Mouse (Mus musculus): ENCODE results near the gene 4933407L21Rik.

Gene 4933407L21Rik

DNA sequence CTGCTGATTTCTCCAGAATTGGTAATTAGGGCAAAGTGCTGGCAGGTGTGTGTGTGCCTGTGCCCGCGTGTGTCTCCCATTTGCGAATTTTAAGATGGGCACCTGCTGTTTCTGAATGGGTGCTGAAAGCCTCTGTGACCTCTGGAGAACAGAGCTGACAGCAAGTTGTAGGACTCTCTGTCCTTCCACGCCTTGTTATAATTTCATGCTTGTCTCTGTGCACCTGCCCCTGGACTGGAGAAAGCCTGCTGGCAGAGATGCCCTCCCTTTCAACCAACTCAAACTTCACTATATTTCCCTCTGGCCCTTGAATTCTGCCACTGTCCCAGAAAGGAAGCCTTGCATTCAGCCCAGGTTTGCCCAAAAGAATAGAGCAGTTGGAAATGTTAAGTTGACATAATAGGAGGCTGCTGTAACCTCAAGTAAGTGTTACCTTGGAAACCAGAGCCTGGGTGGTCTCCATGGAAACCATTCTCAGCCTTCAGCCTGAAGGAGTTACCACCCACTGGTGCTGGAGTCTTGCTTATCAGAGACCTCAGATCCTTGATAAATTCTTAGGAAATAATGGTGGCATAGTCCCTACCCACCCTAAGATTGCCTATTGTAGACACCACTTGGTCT is 11.3 kb upstream of the 4933407L21Rik start:
- peak in 1 of 2 experiments; percentile 77 for DNase-seq (ENCODE audit: low spot score in 2 of 2)

DNA sequence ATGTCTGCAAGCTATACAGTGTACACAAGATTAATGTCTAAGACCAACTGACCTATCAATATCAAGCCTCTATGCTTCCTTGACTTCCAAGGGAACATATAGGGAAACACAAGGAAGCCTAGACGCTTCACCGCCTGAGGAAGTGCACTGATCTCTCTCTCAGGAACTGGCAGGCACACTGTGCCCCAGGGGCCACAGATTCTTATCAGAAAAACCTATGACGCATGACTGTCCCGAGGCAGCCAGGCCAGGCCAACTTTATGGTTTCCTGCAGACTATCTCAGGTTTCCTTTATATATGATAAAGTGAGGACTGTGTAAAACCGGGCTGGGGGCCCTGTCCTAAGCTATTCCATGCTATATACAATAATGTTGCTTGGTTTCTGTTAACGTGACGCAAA is 8.7 kb upstream of the 4933407L21Rik start:
- no peak for DNase-seq (ENCODE audit: low spot score in 2 of 2)

GRCm38 (mm10) chr1:85921725-85922124 is 6.6 kb upstream of the 4933407L21Rik start:
- DNase-seq (ENCODE audit: low spot score in 2 of 2) = peak in 1 of 2 experiments; percentile 61

- no peak for DNase-seq (ENCODE audit: low spot score in 2 of 2)
Measured at GRCm38 (mm10) chr1:85922127-85922864, 6.0 kb upstream of the 4933407L21Rik start.

- no peak for DNase-seq (ENCODE audit: low spot score in 2 of 2)
Measured at GRCm38 (mm10) chr1:85922865-85923211, 5.4 kb upstream of the 4933407L21Rik start.

GRCm38 (mm10) chr1:85925183-85925582 is 3.1 kb upstream of the 4933407L21Rik start:
- no peak for DNase-seq (ENCODE audit: low spot score in 2 of 2)

GRCm38 (mm10) chr1:85928688-85929065 is 394 bp downstream of the 4933407L21Rik start:
- DNase-seq (ENCODE audit: low spot score in 2 of 2) = no peak

DNA sequence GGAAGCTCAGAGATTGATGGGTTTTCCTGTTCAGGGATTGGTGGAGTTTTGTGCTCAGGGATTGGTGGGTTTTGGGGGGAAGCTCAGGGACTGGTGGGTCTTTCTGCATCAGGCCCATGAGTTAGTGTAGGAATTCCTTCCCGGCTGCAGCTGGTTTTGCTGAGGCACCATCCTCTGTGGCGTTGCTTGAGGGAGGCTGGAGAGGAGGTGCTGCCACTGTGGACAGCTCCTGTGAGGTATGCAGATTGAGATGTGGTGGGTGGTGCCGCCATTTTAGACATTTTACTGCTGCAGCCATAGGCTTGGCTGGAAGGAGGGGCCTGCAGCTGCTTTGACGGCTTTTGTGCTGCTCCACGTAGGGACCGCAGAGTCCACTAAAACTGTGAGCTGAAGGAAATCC is 1.1 kb downstream of the 4933407L21Rik start:
- DNase-seq (ENCODE audit: low spot score in 2 of 2) = no peak

GRCm38 (mm10) chr1:85931170-85931569 is 2.9 kb downstream of the 4933407L21Rik start:
- no peak for DNase-seq (ENCODE audit: low spot score in 2 of 2)

GRCm38 (mm10) chr1:85933226-85933625 is 4.9 kb downstream of the 4933407L21Rik start:
- no peak for DNase-seq (ENCODE audit: low spot score in 2 of 2)

DNA sequence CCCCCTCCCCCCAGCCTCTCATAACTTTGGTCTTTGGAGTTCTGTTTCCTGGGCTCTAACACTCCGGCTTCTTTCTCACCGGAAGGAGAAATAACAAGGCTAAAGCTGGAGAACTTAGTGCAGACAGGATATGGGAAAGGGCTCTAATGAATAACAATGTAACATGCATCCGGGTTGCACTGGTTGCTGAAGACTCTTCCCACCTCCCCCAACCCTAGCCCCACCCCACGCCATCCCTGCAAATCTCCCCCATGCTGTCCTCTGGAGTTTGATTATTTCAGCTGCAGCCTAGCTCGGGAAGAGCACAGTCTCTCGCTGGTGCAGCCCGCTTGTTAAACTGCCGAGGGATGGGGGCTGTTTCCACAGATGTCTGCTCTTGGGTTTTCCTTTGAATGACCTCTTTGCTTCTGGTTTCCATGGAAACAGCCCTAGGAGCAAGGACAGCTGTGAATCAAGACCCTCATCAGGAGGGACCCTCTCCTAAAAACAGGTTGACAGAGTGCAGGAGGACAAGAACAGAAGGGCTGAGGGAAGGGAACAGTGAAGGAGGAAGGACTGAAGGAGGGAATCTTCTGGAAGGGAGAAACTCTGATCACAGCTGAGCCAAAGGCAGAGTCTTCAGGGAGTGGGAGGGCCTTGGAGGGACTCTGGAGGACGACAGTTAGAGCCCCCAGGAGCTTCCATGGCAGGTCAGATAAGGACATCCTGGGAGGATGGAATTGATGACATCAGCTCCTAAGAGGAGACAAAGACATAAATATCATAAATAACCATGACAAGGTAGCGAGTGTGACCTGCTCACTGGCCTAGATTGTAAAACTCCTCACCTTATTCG is 5.6 kb downstream of the 4933407L21Rik start:
- no peak for DNase-seq (ENCODE audit: low spot score in 2 of 2)

GRCm38 (mm10) chr1:85934560-85934959 is 6.3 kb downstream of the 4933407L21Rik start:
- DNase-seq (ENCODE audit: low spot score in 2 of 2) = no peak

GRCm38 (mm10) chr1:85935148-85935852 is 7.0 kb downstream of the 4933407L21Rik start:
- DNase-seq (ENCODE audit: low spot score in 2 of 2) = no peak

- no peak for DNase-seq (ENCODE audit: low spot score in 2 of 2)
Measured at GRCm38 (mm10) chr1:85936265-85936664, 8.0 kb downstream of the 4933407L21Rik start.

- DNase-seq (ENCODE audit: low spot score in 2 of 2) = no peak
Measured at GRCm38 (mm10) chr1:85937323-85937722, 9.0 kb downstream of the 4933407L21Rik start.

DNA sequence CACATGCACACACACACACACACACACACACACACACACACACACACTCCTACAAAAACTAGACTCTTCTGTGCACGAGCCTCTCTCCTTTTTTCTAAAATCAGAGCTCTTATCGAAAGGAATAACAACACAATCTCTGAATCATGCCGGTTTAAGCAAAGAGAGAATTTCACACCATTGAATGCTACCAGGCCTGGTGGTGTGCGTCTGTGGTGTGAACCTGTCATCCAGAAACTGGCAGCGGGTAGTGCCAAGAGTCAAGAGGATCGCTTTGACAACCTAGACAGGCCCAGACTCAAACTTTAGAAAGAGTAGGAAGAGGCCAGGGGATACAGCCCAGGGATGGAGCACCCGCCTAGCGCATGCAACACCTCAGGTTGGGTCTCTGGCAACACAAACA is 14.0 kb downstream of the 4933407L21Rik start:
- DNase-seq (ENCODE audit: low spot score in 2 of 2) = no peak

DNA sequence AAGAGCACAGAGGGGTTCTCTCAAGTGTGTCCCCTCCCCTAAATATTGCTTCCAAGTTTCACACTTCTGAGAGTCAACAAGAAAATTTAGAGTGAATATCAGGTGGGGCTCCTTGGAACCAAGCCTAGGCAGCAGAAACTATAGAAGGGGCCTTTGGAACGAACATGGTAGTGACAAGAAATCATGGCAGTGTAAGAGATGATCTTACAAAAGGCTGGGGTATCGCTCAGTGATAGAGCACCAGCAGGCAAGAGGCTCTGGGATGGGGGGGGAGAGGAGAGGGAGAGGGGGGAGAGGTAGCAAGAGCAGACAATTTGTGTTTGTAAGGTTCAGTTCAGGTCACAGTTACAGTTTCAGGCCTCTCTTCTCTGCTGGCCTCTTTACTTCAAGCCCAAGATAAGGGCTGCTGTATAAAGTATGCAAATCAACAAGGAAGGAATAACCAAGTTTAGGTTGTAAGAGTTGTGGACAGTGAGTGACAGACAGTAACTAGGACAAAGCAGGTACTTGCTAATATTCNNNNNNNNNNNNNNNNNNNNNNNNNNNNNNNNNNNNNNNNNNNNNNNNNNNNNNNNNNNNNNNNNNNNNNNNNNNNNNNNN is 20.9 kb downstream of the 4933407L21Rik start:
- no peak for DNase-seq (ENCODE audit: low spot score in 2 of 2)

- DNase-seq (ENCODE audit: low spot score in 2 of 2) = no peak
Measured at GRCm38 (mm10) chr1:85955150-85955549, 26.9 kb downstream of the 4933407L21Rik start.

- DNase-seq (ENCODE audit: low spot score in 2 of 2) = no peak
Measured at GRCm38 (mm10) chr1:85957290-85957689, 29.0 kb downstream of the 4933407L21Rik start.

DNA sequence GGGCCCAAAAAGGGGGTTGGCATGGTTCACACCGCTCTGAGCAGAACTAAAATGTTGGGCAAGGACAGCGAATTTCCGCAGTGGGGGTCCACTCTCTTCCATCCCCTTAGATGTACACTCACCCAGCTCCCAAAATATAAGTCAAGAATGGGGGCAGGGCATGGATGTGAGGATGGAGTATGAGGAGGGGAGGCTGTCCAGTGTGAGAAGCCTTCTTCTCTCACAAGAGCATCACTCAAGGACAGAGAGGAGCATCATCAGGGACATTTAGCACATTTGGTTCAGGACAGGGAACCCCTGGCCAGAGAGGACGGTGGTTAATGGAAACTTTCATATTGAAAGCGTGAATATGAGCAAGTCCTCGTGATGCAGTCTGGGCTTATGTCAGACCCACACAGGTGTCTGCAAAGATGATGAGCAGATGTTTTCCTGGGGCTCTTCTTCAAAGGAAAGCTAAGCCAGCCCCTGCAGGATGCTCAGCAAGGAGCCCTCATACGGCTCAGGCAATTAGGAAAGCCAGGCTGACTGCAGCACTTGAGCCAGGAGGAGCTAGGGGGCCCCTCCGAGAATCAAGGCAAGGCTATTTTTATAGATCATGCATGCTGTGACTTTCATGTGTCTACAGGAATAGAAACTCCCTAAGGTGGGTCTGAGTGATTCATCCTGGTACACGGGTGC is 29.8 kb downstream of the 4933407L21Rik start:
- no peak for DNase-seq (ENCODE audit: low spot score in 2 of 2)
